Mouse (Mus musculus): Measurements from ENCODE around the gene Prss28.

The Prss28 gene

GRCm38 (mm10) chr17:25341490-25341889, 33.0 kb downstream of the Prss28 start:
- DNase-seq (ENCODE audit: low spot score in 2 of 2), result no peak

- DNase-seq (ENCODE audit: low spot score in 2 of 2), result no peak
Measured at GRCm38 (mm10) chr17:25345462-25345861, 37.0 kb downstream of the Prss28 start, which contains the start of gene Tpsab1. Gene Tpsab1, minus strand, starts transcription at chr17:25345562.

GRCm38 (mm10) chr17:25361291-25361690, 52.8 kb downstream of the Prss28 start:
- DNase-seq (ENCODE audit: low spot score in 2 of 2), result no peak
